Mouse (Mus musculus): ENCODE data around the gene Nfe2l3. TPM values are rescaled to one million over a fixed set of nuclear protein-coding genes. Genes with fewer than 3 reads are reported as not detected.
A peak's percentile ranks its signal among the peaks of the same experiment; 100 is the strongest.

The Nfe2l3 gene
- polyA plus RNA-seq, 1 experiment from 2014 or later: 0.95 TPM

DNA sequence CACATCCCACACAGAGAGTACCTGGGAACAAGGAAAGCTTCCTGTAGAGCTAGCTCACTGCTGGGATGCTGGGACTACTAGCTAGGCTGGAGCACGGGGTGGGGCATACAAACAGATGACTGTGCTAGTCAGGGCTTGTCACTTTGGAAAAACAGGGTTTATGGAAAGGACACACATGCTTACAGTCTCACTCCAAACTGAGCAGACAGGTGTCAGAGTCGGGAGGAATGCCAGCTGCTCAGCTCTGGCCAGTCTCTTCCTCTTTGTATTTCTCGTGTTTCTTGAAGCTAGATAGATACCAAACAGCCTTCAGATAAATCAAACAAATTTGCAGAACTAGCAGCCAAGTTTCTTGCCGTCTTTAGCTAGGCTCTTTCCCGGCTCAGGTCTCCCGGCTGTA is 31.2 kb upstream of the Nfe2l3 start:
- no peak for TF ChIP-seq CTCF (IDR thresholded peaks at IDR 0.05)
- no peak for DNase-seq (ENCODE audit: low read depth, low spot score)
- no peak for ATAC-seq

DNA sequence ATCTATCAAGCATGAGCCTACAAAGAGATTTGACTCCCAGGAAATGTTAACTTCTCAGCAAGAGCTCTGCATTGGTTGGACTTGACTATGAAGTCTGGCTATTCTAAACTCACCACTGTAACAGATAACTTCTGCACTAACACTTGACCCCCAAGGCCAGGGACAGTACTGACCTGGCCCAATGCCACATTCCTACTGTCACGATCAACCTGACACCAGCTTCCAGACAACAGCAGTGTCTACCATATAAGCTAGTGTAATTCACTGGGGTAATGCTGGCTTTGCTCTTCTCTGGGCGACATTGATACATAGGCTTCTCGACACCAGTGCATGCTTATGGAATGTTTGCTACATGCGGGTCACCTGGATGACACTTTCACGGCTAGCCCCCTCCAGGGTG is 28.9 kb upstream of the Nfe2l3 start:
- TF ChIP-seq CTCF (IDR thresholded peaks at IDR 0.05): no peak
- DNase-seq (ENCODE audit: low read depth, low spot score): no peak
- ChIA-PET POLR2A (no interaction called here), CTCF (no interaction called here)
- ATAC-seq: no peak
- no peaks in the 10 kb centered on the region for H3K27me3 ChIP-seq
- in situ Hi-C loops (cut with MboI; ENCODE audit: low pct_unique_long_range_greater_than_20kb): no loop called here

More for the DNA sequence above, 31.2 kb upstream of the Nfe2l3 start:
- peaks cover 5% of the 10 kb centered on the region for H3K27me3 ChIP-seq
- in situ Hi-C loops (cut with MboI; ENCODE audit: low pct_unique_long_range_greater_than_20kb): no loop called here
- ChIA-PET POLR2A (interaction anchor here (0.7 kb wide), 1 partner anchor 438 kb away, joined by 3 read pairs; no protein-coding TSS in a partner anchor), CTCF (no interaction called here)

DNA sequence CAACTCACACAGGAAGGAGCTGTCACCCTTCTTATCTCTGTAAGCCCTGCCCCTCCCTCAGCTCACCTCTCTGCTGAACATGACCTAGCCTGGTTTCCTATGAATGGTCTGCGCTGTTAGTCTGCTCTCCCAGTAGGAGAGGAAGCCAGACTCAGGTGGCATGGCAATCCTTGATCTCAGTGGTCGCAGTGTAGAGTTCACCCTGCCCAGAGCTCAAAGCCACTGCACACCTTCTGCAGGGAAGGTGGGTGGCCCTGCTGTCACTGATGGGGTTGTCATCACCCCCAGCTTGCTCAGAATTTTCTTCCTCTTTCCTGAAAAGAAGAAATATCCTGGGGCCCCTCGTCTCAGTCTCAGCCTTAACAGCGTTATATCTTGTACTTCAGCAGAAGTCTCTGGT is 28.0 kb upstream of the Nfe2l3 start:
- POLR2A ChIA-PET: no interaction called here
- no peaks in the 10 kb centered on the region for H3K27me3 ChIP-seq
- CTCF ChIA-PET: no interaction called here
- ATAC-seq (no peak), DNase-seq (ENCODE audit: low read depth, low spot score) (no peak)
- in situ Hi-C loops (cut with MboI; ENCODE audit: low pct_unique_long_range_greater_than_20kb): no loop called here
- no peak for TF ChIP-seq CTCF (IDR thresholded peaks at IDR 0.05)

DNA sequence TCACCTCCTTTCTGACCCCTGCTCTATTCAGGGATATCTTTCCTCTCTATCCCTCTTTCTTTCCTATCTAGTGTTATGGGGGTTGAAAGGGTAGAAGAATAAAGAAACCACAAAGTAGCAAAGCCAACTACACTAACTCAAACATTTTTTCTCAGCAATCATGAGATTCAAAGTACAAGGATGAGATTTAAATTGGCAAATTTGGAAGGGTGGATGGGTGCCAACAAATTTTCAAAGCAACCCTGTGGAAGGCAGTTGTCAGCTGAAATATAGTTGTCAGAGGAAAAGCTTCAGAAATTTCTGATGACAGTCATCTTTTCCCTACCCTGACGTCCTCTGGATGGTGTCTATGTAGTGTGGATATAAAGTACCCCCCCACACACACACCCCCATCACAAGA is 16.0 kb upstream of the Nfe2l3 start:
- DNase-seq (ENCODE audit: low read depth, low spot score): no peak
- in situ Hi-C loops (cut with MboI; ENCODE audit: low pct_unique_long_range_greater_than_20kb): no loop called here
- POLR2A ChIA-PET: interaction anchor here (0.7 kb wide), 1 partner anchor 64 kb away, joined by 3 read pairs; no protein-coding TSS in a partner anchor

DNA sequence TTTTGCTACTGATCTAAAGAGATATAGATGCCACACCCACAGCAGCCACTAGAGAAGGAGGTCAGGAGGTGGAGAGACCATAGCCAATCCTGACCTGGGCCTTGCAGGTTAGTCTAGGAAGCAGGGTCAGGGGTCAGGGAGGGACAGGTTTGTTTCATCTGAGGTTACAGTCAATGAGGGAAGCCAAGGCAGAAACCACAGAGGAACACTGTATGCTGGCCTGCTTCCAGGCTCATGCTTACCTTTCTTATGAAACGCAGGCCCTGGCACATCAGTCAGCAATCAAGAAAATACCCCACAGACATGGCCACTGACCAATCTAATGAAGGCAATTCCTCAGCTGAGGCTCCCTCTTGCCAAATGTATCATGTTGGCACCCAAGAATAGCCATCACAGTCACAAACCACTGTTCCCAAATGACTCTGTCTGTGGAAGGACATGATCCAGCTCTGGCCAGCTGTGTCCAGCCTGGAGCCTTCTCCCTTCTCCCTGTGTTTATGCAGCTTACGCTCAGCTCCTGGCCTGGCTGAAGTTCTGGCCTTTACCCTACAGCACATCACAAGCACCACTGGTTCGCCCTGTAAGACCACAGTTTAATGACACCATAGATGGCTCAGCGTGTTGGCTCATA is 15.0 kb upstream of the Nfe2l3 start:
- ATAC-seq: no peak
- DNase-seq (ENCODE audit: low read depth, low spot score): no peak
- TF ChIP-seq CTCF (IDR thresholded peaks at IDR 0.05): no peak
- ChIA-PET POLR2A (interaction anchor here (0.7 kb wide), 1 partner anchor 65 kb away, joined by 3 read pairs; no protein-coding TSS in a partner anchor), CTCF (no interaction called here)
- peaks cover 17% of the 10 kb centered on the region for H3K27me3 ChIP-seq
- in situ Hi-C loops (cut with MboI; ENCODE audit: low pct_unique_long_range_greater_than_20kb): no loop called here

More for the DNA sequence above, 16.0 kb upstream of the Nfe2l3 start:
- CTCF ChIA-PET: no interaction called here
- no peak for TF ChIP-seq CTCF (IDR thresholded peaks at IDR 0.05)
- peaks cover 17% of the 10 kb centered on the region for H3K27me3 ChIP-seq
- no peak for ATAC-seq

DNA sequence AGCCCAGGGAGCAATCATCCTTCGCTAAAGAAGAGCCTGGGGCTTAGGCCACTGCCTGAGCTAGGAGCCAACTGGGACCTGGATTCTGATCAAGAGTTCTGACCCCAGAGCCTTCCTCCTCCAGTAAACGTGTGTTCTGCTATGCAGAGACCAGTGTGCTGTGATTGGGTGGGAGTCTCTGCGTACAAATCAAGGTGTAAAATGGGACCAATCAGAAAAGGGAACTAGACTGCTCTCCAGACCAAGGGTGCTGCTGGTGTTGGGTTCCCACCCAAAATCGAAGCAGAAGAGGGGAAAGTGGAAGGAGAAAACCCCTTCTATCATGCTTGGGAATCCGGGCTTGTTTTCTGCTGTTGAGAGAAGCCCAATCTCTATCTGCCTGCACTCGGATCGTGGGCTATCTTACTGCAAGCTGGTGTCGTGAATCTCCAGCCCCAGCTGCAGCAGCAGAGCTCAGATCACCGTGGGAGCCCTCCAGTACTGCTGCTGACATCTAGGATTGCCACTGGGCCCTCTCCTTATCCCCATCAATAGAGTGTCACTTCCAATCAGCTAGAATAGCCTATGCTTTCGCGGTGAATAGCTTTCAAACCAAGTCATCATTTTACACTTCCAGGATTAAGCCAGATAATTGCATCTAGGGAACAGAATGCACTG is 8.9 kb upstream of the Nfe2l3 start:
- H3K27me3 ChIP-seq: peaks cover 17% of the 10 kb centered on the region
- in situ Hi-C loops (cut with MboI; ENCODE audit: low pct_unique_long_range_greater_than_20kb): no loop called here
- POLR2A ChIA-PET: no interaction called here
- no peak for DNase-seq (ENCODE audit: low read depth, low spot score)
- CTCF ChIA-PET: interaction anchor here (0.7 kb wide), 1 partner anchor 44 kb away, joined by 3 read pairs; no protein-coding TSS in a partner anchor
- ATAC-seq: no peak
- TF ChIP-seq CTCF (IDR thresholded peaks at IDR 0.05): no peak

DNA sequence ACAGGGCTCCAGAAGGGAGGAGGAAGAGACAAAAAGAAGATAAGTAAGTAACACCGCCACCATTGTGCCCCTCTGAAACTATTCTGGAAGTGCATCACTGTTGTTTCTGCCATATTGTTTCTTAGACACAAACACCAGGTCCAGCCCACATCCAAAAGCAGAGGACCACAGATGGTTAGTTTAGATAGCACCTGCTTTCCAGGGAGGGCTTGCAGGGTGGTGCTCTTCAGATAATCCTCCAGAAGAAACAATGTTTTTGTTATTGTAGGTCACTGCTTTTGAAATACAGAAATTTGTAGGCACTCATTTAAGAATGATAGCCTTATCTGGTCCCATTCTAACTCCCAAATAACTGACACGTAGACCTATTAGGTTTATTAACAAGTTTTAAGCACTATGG is 7.9 kb upstream of the Nfe2l3 start:
- ChIA-PET POLR2A (no interaction called here), CTCF (interaction anchor here (0.7 kb wide), 1 partner anchor 44 kb away, joined by 3 read pairs; no protein-coding TSS in a partner anchor)
- H3K27me3 ChIP-seq: peaks cover 12% of the 10 kb centered on the region
- in situ Hi-C loops (cut with MboI; ENCODE audit: low pct_unique_long_range_greater_than_20kb): no loop called here
- ATAC-seq: no peak
- DNase-seq (ENCODE audit: low read depth, low spot score): no peak
- no peak for TF ChIP-seq CTCF (IDR thresholded peaks at IDR 0.05)

DNA sequence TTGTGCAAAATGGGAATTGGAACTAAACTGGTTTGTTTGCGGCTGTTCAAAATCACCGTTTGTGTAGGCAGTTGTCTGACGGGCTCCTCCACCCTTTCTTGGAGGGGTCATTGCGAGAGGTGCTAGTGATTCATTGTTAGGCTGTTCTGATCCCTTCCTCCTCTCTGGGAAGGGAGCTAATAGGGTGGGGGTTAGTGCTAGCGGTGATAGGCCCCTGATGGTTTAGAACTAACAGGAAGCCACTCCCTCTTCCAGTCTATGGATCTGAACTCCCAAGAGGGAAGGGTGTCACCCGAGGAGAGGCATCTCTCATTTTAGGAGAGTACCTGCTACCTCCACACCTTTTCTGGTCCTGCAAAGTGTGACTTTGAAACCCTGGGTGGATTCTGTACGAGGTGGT is 1.8 kb downstream of the Nfe2l3 start:
- TF ChIP-seq CTCF (IDR thresholded peaks at IDR 0.05): no peak
- DNase-seq (ENCODE audit: low read depth, low spot score) (no peak), ATAC-seq (no peak)
- peaks cover 8% of the 10 kb centered on the region for H3K27me3 ChIP-seq
- POLR2A ChIA-PET: no interaction called here
- in situ Hi-C loops (cut with MboI; ENCODE audit: low pct_unique_long_range_greater_than_20kb): no loop called here
- CTCF ChIA-PET: interaction anchor here (0.9 to 1.2 kb wide), 2 partner anchors 23 to 50 kb away, joined by 3 read pairs; no protein-coding TSS in a partner anchor

DNA sequence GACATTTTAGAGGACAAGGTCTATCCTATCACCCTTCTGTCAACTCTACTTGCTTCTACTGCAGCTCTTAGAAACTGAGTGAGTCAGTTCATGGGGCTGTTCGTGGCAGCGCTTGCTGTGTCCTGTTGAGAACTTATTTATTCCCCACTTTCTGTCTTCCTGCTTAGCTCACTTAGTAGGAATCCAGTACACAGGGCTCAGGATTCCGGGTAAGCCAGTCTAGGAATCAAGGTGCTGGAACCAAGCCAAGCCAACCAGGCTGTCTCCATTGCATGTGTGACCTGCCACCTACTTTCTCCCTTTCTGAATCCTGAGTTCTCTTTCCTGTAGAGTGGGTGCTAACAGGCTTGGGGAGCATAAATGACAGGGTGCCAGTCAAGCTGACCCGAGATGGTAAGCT is 5.2 kb downstream of the Nfe2l3 start:
- DNase-seq (ENCODE audit: low read depth, low spot score) (peak; percentile 73), ATAC-seq (peak; percentile 81)
- POLR2A ChIA-PET: interaction anchor here (1.0 to 1.3 kb wide), 2 partner anchors 16 to 31 kb away, joined by 3 to 6 read pairs; no protein-coding TSS in a partner anchor
- TF ChIP-seq CTCF (IDR thresholded peaks at IDR 0.05): no peak
- H3K27me3 ChIP-seq: peaks cover 2% of the 10 kb centered on the region
- CTCF ChIA-PET: interaction anchor here (1.3 kb wide), 1 partner anchor 54 kb away, joined by 5 read pairs; no protein-coding TSS in a partner anchor
- in situ Hi-C loops (cut with MboI; ENCODE audit: low pct_unique_long_range_greater_than_20kb): no loop called here

DNA sequence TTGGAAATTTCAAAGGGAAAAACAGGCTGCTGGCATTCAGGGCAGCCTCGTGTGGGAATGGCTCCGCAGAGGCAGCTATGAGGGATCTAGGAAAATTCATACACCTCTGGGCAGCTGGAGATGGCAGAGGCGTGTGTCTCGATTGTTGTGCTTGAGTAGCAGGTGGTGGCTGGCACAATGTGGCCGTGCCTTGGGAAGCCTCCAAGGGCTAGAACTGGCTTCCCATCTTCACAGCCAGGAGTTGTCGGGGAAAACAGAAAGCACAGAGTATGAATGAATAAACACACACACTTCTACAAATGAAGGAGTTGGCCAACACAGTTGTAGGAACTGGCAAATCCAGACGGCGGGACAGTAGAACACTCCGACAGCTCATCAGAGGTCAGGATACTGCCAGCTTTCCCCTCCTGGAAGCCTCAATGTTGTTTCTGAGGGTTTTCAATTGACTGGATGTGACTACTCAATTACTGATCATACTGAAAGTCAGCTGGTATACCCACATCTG is 6.4 kb downstream of the Nfe2l3 start:
- H3K27me3 ChIP-seq: no peaks in the 10 kb centered on the region
- CTCF ChIA-PET: no interaction called here
- POLR2A ChIA-PET: no interaction called here
- ATAC-seq (no peak), DNase-seq (ENCODE audit: low read depth, low spot score) (no peak)
- TF ChIP-seq CTCF (IDR thresholded peaks at IDR 0.05): no peak
- in situ Hi-C loops (cut with MboI; ENCODE audit: low pct_unique_long_range_greater_than_20kb): no loop called here

DNA sequence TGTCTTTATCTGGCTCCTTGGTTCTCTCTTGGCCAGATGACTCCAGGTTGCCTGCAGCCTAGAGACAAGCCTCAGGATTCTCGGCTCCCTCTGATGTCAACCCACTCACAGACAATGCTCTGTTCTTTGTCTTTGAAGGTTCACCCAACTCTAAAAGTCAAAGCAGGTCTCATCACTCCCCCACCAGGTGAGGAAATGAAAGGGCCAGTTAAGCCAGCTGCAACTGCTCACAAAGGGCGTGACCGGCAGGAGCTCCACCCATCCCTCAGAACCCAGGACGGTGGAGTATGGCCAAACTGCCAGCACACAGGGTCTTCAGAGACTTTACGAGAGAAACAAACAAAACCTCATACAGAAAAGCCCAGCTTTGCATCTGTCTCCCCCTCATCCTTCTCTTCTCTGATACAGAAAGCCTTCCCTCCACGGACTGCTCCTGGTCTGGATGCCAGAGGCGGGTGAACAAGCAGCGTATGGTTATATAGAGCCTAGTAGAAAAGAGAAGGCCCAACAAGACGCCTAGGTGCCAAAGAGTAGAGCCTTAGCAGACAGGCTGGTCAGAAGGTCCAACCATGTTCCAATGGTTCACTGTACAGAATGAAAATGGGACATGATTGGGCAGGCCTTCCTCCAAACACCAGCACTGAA is 9.8 kb downstream of the Nfe2l3 start:
- DNase-seq (ENCODE audit: low read depth, low spot score) (no peak), ATAC-seq (no peak)
- no peaks in the 10 kb centered on the region for H3K27me3 ChIP-seq
- in situ Hi-C loops (cut with MboI; ENCODE audit: low pct_unique_long_range_greater_than_20kb): no loop called here
- CTCF ChIA-PET: interaction anchor here (1.8 kb wide), 1 partner anchor 10 kb away, joined by 4 read pairs; no protein-coding TSS in a partner anchor
- TF ChIP-seq CTCF (IDR thresholded peaks at IDR 0.05): no peak
- POLR2A ChIA-PET: no interaction called here
